Mouse (Mus musculus) G1E (cell line): ENCODE results near the gene Kif1c.

Experiments
- CTCF ChIP-seq: IDR thresholded peaks from 2 replicates; pipeline ENCODE4 v1.5.1; 2012; ENCODE audit warnings: low read depth, low read length, inconsistent platforms, mixed read lengths
- GATA1 ChIP-seq: IDR thresholded peaks from 2 replicates; pipeline ENCODE4 v1.6.1; 2012; ENCODE audit warnings: borderline replicate concordance, low read length, inconsistent platforms, mixed read lengths
- POLR2AphosphoS5 ChIP-seq: IDR thresholded peaks from 2 replicates; pipeline ENCODE4 v1.6.1; 2012; ENCODE audit warnings: low read depth, low read length, inconsistent platforms; ENCODE audit not compliant: insufficient replicate concordance

DNA sequence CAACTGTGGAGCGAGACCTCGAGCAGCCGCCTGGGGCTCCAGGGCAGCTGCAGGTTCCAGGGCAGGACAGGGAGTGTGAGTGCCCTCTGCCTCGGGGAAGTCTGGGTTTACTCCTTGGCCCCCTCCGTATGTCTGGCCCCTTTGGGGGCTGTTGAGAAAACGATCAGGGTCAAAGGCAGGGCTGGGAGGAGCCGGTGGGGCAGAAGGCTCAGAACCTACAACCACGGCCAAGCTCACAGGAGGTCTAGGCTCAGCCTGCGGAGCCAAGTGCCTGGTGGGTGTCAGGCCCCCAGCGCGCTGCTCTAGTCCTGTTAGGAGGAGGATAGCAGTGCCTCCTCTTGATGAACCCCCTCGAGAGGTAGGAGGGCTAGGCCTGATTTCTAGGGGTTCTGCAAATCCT is 19.2 kb upstream of the Kif1c start:
- no peak for TF ChIP-seq CTCF
- no peak for TF ChIP-seq GATA1
- no peak for TF ChIP-seq POLR2AphosphoS5
